10 mouse cellular contexts compared by ENCODE assay signal in the genomic region with DNA sequence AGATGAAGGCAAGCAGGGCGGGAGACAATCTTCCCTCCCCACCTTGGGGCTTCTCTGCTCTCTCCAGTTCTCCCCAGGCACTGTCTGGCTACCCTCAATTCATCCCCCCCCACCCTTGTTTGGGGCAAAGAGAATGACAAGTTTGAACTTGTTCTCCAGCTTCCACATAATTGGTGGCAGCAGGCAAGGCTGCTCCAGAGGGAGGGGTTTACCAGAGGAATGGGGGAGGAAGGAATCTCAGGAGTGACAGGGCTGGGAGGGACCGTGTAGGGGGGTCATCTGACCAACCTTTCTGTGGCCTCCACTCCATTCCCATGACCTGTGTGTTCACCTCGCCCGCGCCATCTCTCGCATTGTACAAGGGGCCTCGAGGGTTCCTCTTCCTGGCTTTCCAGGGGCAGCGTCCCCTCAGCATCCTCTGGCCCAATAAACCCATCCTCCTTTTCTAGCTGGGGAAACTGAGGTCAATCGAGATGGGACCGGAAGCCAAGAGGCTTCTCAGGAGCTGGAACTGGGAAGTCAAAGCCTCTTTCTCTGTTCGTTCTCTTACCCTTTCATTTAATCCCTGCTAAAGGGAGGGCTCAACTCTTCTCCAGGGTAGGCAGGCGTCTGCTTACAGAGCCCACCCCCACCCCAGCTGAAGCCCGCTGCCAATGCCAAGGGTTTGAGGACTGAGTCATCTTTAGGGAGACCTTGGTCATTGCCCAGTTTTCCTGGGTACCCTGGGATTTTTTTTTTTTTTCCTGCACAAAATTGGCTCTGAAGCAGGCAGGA. TPM values are rescaled to one million over a fixed set of nuclear protein-coding genes. Genes with fewer than 3 reads are reported as not detected.
DNase-seq lines count a peak whose midpoint lies in the region; ATAC-seq and TF ChIP-seq lines count a peak whose summit lies in the region.
"Had no signal": no experiment of that assay in that cellular context is flagged by ENCODE, and none has a peak within 500 bp of the region (broad histone marks: within the 10 kb centered on the region; RNA-seq: fewer than 3 reads in every experiment).

No protein-coding gene starts in this region.

- H3K4me3 ChIP-seq in lung, embryonic 15.5 days, result no peak overlapping the region
- no peak overlapping the region for H3K4me3 ChIP-seq in embryonic facial prominence, embryonic 14.5 days (ENCODE audit: low read depth, low read length)
- no peak overlapping the region for H3K4me3 ChIP-seq in limb, embryonic 11.5 days (ENCODE audit: low read depth, low read length)
- H3K4me3 ChIP-seq in liver, postnatal 0 days (ENCODE audit: low read depth, low read length), result no peak overlapping the region

- TF ChIP-seq EP300 in liver, postnatal 0 days (IDR thresholded peaks at IDR 0.05; ENCODE audit: low read depth), result no peak

- WGBS in lung, embryonic 15.5 days, result 34% methylated on average over 13 of the region's 13 CpGs
- WGBS in embryonic facial prominence, embryonic 14.5 days, result 21% methylated on average over 13 of the region's 13 CpGs
- 12% methylated on average over 13 of the region's 13 CpGs for WGBS in limb, embryonic 11.5 days
- 25% methylated on average over 13 of the region's 13 CpGs for WGBS in liver, postnatal 0 days (ENCODE audit: insufficient replicate concordance)

- H3K9ac ChIP-seq in lung, embryonic 15.5 days, result no peak overlapping the region
- H3K9ac ChIP-seq in embryonic facial prominence, embryonic 14.5 days (ENCODE audit: low read depth, low read length), result 0 out of 2 replicates have a peak overlapping the region, but pooled peaks have one; percentile 20
- H3K9ac ChIP-seq in limb, embryonic 11.5 days (ENCODE audit: low read length), result no peak overlapping the region; the same call in 1 of the 2 replicates
- no peak overlapping the region for H3K9ac ChIP-seq in liver, postnatal 0 days (replicated peaks)
- H3K9ac ChIP-seq: liver, embryonic 14.5 days had no signal

- H3K4me1 ChIP-seq in lung, embryonic 15.5 days, result peaks cover 50% of the 10 kb centered on the region
- H3K4me1 ChIP-seq in embryonic facial prominence, embryonic 14.5 days (ENCODE audit: control insufficient read depth, insufficient read depth, low read length), result peaks cover 20% of the 10 kb centered on the region
- peaks cover 37% of the 10 kb centered on the region for H3K4me1 ChIP-seq in limb, embryonic 11.5 days (ENCODE audit: control insufficient read depth, insufficient read depth, low read length)
- peaks cover 11% of the 10 kb centered on the region for H3K4me1 ChIP-seq in liver, postnatal 0 days (ENCODE audit: insufficient read depth)

- ATAC-seq in lung, embryonic 15.5 days (ENCODE audit: borderline replicate concordance, extremely low read depth, low FRiP score, low TSS enrichment), result no peak
- ATAC-seq in embryonic facial prominence, embryonic 14.5 days (ENCODE audit: low read depth), result no peak
- no peak for ATAC-seq in limb, embryonic 11.5 days (ENCODE audit: insufficient number of reproducible peaks, low FRiP score, low TSS enrichment, low read depth)
- ATAC-seq in megakaryocyte progenitor cell, adult 5-6 weeks (replicated peaks; ENCODE audit: poor library complexity), result no peak
- no peak for ATAC-seq in liver, postnatal 0 days

- H3K36me3 ChIP-seq in lung, embryonic 15.5 days, result no peaks in the 10 kb centered on the region
- no peaks in the 10 kb centered on the region for H3K36me3 ChIP-seq in embryonic facial prominence, embryonic 14.5 days (ENCODE audit: control insufficient read depth, insufficient read depth, low read length)
- no peaks in the 10 kb centered on the region for H3K36me3 ChIP-seq in limb, embryonic 11.5 days (ENCODE audit: control insufficient read depth, insufficient read depth, low read length)
- no peaks in the 10 kb centered on the region for H3K36me3 ChIP-seq in liver, postnatal 0 days (replicated peaks; ENCODE audit: insufficient read depth, low read length)

- TF ChIP-seq CTCF in liver, postnatal 0 days (IDR thresholded peaks at IDR 0.05; ENCODE audit: low read depth), result no peak

- no peak overlapping the region for H3K27ac ChIP-seq in lung, embryonic 15.5 days
- no peak overlapping the region for H3K27ac ChIP-seq in embryonic facial prominence, embryonic 14.5 days (replicated peaks; ENCODE audit: low read depth, low read length)
- H3K27ac ChIP-seq in limb, embryonic 11.5 days (replicated peaks; ENCODE audit: low read depth, low read length), result peak overlapping the region; percentile 97; the same call in 1 of the 2 replicates
- no peak overlapping the region for H3K27ac ChIP-seq in liver, postnatal 0 days (ENCODE audit: low read depth)
- H3K27ac ChIP-seq: liver, embryonic 14.5 days had no signal

- no peaks in the 10 kb centered on the region for H3K9me3 ChIP-seq in lung, embryonic 15.5 days
- no peaks in the 10 kb centered on the region for H3K9me3 ChIP-seq in embryonic facial prominence, embryonic 14.5 days (ENCODE audit: control insufficient read depth, low read length)
- H3K9me3 ChIP-seq in limb, embryonic 11.5 days (ENCODE audit: control insufficient read depth, low read length), result no peaks in the 10 kb centered on the region
- H3K9me3 ChIP-seq in liver, postnatal 0 days (ENCODE audit: low read length), result no peaks in the 10 kb centered on the region

- DNase-seq in lung, postnatal 36 days, result no peak
- DNase-seq in embryonic facial prominence, embryonic 14.5 days (ENCODE audit: low spot score), result no peak
- DNase-seq in limb, embryonic 11.5 days (ENCODE audit: low spot score), result no peak
- no peak for DNase-seq in liver, postnatal 0 days
- DNase-seq in spleen, postnatal 4 days (ENCODE audit: low spot score in 2 of 2), result no peak
- no peak for DNase-seq in right cerebral cortex, postnatal 14 days
- DNase-seq: cerebellum, adult 2 months had no signal

- peak overlapping the region; percentile 100; the same call in 1 of the 2 replicates for H3K4me2 ChIP-seq in lung, embryonic 15.5 days
- peak overlapping the region; percentile 95; the same call in 1 of the 2 replicates for H3K4me2 ChIP-seq in embryonic facial prominence, embryonic 14.5 days (ENCODE audit: low read depth, low read length)
- peak overlapping the region; percentile 94; the same call in 1 of the 2 replicates for H3K4me2 ChIP-seq in limb, embryonic 11.5 days (ENCODE audit: low read depth, severe bottlenecking)
- H3K4me2 ChIP-seq in liver, postnatal 0 days (ENCODE audit: low read depth, low read length), result no peak overlapping the region

- peaks cover 60% of the 10 kb centered on the region for H3K27me3 ChIP-seq in lung, embryonic 15.5 days
- H3K27me3 ChIP-seq in embryonic facial prominence, embryonic 14.5 days (replicated peaks; ENCODE audit: control insufficient read depth, insufficient read depth, low read length), result no peaks in the 10 kb centered on the region
- H3K27me3 ChIP-seq in limb, embryonic 11.5 days (ENCODE audit: control insufficient read depth, insufficient read depth, low read length), result 0 out of 2 replicates have a peak, but pooled peaks cover 3% of the 10 kb centered on the region
- H3K27me3 ChIP-seq in liver, postnatal 0 days (ENCODE audit: insufficient read depth, low read length), result peaks cover 58% of the 10 kb centered on the region

RNA-seq across cellular contexts. Expression of gene Scube3, which starts 1.3 kb away (rescaled TPM):
- 1.7 and 1.8 TPM in 2 replicates for polyA plus RNA-seq in lung, embryonic 15.5 days (2015; fragmentation: Nextera tagmentation; extraction: Ambion mirVana)
- polyA plus RNA-seq in embryonic facial prominence, embryonic 14.5 days (2014; fragmentation: Nextera tagmentation; extraction: Ambion mirVana), result 8.1 and 8.8 TPM in 2 replicates
- 11.8 and 13.3 TPM in 2 replicates for polyA plus RNA-seq in limb, embryonic 11.5 days (2014; fragmentation: Nextera tagmentation; extraction: Ambion mirVana)
- 0.02 and 0.07 TPM in 2 replicates for total RNA-seq in megakaryocyte progenitor cell, adult 5-6 weeks (2015)
- 0.08 and 0.14 TPM in 2 replicates for total RNA-seq in megakaryocyte progenitor cell, adult 5-6 weeks (2017)
- polyA plus RNA-seq in liver, postnatal 0 days (2015; fragmentation: Nextera tagmentation; extraction: Ambion mirVana), result 0.05 and 0.06 TPM in 2 replicates

RNA-seq across cellular contexts. Expression of gene Zfp523, which starts 36.3 kb away (rescaled TPM):
- polyA plus RNA-seq in lung, embryonic 15.5 days (2015; fragmentation: Nextera tagmentation; extraction: Ambion mirVana), result 39.1 and 41.8 TPM in 2 replicates
- 30.6 and 35.7 TPM in 2 replicates for polyA plus RNA-seq in embryonic facial prominence, embryonic 14.5 days (2014; fragmentation: Nextera tagmentation; extraction: Ambion mirVana)
- polyA plus RNA-seq in limb, embryonic 11.5 days (2014; fragmentation: Nextera tagmentation; extraction: Ambion mirVana), result 34.0 and 35.4 TPM in 2 replicates
- 11.8 and 13.1 TPM in 2 replicates for total RNA-seq in megakaryocyte progenitor cell, adult 5-6 weeks (2015)
- total RNA-seq in megakaryocyte progenitor cell, adult 5-6 weeks (2017), result 13.5 and 18.5 TPM in 2 replicates
- 6.1 and 6.2 TPM in 2 replicates for polyA plus RNA-seq in liver, postnatal 0 days (2015; fragmentation: Nextera tagmentation; extraction: Ambion mirVana)
